Mouse (Mus musculus) spleen, postnatal 10 days (tissue): ENCODE measurements around the gene Sirt1.
A peak's percentile ranks its signal among the peaks of the same experiment; 100 is the strongest.
"Not testable (repeated sequence)": the region's sequence is repeated elsewhere in the genome, so short reads cannot be mapped to it uniquely, and the experiment has no call there.

Source experiments
- DNase-seq, 2 experiments: peaks; one replicate each; pipeline ENCODE4 v3.0.0; 2021 to 2022; ENCODE audit warnings: low spot score in 2 of 2

Gene Sirt1

DNA sequence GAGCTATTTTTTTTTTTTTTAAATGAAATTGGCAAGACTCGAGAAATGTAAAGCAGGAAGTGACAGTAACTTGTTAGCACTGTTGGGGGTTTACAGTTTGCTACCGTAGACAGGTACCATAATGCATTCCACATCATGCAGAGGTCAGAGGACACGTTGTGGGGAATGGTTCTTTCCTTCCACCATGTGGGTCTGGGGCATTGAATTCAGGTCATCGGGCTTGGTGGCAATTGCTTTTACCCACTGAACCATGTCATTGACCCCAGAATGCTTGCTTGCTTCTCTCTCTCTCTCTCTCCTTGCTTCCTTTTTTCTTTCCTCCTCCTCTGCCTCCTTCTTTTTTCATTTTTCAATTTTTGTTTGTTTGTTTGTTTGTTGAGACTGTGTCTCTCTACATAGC is 7.4 kb upstream of the Sirt1 start:
- no peak for DNase-seq

DNA sequence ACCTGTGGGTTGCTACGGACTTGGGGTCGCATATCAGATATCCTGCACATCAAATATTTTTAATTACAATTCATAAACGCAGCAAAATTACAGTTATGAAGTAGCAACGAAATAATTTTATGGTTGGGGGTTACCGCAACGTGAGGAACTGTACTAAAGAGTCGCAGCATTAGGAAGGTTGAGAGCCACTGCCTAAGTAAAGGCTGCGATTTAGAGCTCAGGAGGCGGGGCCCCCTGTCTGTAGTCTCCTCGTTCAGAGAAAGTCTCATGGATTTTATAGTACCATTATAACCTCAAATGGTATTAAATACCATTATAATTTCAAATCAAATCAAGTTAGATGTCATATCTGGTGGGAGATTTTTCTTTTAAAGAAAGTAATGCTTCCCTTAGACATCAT is 5.5 kb upstream of the Sirt1 start:
- no peak for DNase-seq

- DNase-seq, result peak; percentile 64 to 83
Observed at GRCm38 (mm10) chr10:63386444-63386843, 4.9 kb upstream of the Sirt1 start.

GRCm38 (mm10) chr10:63385897-63386296 is 4.4 kb upstream of the Sirt1 start:
- not testable (repeated sequence) for DNase-seq

GRCm38 (mm10) chr10:63382372-63383279 is 1.1 kb upstream of the Sirt1 start, which contains the start of gene Dnajc12:
TSS of gene Dnajc12 (plus strand) at chr10:63382443.
- DNase-seq, result peak; percentile 55 to 87

- DNase-seq, result no peak
Observed at GRCm38 (mm10) chr10:63378948-63379680, 2.4 kb downstream of the Sirt1 start.

- peak; percentile 26 to 63 for DNase-seq
Observed at GRCm38 (mm10) chr10:63377468-63377867, 4.0 kb downstream of the Sirt1 start.

DNA sequence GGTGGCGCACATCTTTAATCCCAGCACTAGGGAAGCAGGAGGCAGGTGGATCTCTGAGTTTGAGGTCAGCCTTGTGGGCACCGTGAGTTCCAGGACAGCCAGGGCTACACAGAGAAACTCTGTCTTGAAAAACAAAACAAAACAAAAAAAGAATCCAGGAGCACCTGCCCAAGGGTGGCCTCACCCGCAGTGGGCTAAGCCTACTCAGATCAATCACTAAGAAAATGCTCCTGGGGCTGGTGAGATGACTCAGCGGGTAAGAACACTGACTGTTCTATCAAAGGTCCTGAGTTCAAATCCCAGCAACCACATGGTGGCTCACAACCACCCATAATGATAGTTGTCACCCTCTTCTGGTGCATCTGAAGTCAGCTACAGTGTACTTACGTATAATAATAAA is 5.2 kb downstream of the Sirt1 start:
- DNase-seq, result no peak

- no peak for DNase-seq
Observed at GRCm38 (mm10) chr10:63368041-63368440, 13.5 kb downstream of the Sirt1 start.

DNA sequence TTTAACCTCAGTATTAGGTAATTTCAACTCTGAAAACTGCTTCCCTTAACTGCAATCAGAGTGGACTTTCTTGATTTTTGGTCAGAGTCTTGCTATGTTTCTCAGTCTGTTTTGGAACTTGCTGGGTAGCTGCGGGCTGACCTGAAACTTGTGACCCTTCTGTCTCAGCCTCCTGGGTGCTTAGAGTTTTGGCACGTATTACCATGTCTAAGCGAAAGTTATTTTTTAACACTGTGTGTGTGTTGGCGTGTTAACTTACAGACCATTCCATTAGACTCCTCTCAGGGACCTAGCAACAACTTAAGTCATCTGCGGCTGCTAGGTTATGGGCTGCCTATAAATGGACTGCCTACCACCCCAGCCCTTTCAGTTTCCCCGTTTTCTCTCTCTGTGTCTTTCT is 14.1 kb downstream of the Sirt1 start:
- DNase-seq, result no peak

- DNase-seq, result no peak
Observed at GRCm38 (mm10) chr10:63365918-63366455, 15.5 kb downstream of the Sirt1 start.

DNA sequence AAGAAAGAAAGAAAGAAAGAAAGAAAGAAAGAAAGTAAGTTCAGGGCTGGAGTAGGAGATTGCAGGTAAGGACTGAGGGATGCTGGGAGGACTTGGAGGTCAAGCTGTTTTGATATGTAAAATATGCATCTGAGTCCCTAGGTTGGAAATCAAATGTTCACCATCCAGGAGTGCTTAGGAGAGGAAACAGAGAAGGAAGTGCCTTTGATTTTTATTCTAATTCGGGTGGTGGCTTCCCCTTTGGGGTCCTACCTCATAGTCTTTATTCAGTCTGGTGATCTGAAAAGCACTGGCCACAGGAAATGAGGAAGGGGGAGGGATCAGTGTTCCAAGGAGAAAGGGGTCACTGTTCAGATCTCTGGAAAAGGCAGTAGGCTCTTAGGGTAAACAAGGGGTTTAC is 21.0 kb downstream of the Sirt1 start:
- DNase-seq, result no peak

GRCm38 (mm10) chr10:63352111-63352510 is 29.4 kb downstream of the Sirt1 start:
- DNase-seq, result no peak

DNA sequence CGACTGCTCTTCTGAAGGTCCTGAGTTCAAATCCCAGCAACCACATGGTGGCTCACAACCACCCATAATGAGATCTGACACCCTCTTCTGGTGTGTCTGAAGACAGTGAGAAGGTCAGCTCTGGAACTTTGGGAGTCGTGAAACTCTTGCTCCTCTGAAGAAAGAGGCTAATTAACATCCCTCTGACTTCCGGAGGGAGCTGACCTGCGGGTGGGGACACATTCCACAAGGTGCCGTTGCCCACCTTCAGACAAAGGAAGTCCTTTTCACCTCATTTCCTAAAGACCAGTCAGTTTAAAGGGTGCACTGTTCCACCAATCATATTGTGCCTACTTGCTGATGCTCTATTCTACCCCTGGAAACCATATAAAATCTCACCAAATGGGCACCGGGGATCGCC is 30.4 kb downstream of the Sirt1 start:
- not testable (repeated sequence) for DNase-seq

DNA sequence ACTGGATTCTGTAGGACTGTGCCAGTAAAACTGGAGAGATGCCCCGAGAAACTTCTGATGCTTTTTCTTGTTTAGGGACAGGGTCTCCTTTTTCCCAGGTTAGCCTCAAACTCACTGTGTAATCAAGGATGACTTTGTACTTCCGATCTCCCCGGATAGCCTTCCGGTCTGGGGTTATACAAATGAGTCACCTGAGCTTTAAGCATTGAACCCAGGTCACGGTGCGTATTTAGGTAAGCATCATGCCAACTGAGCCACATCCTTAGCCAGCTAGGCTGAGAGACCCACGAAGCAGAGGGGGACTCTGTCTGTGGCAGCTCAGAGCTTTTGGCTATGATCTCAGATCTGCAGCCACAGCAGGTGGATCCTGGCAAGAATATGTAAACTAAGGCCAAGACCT is 30.8 kb downstream of the Sirt1 start:
- DNase-seq, result no peak

- no peak for DNase-seq
Observed at GRCm38 (mm10) chr10:63348291-63348690, 33.2 kb downstream of the Sirt1 start.

DNA sequence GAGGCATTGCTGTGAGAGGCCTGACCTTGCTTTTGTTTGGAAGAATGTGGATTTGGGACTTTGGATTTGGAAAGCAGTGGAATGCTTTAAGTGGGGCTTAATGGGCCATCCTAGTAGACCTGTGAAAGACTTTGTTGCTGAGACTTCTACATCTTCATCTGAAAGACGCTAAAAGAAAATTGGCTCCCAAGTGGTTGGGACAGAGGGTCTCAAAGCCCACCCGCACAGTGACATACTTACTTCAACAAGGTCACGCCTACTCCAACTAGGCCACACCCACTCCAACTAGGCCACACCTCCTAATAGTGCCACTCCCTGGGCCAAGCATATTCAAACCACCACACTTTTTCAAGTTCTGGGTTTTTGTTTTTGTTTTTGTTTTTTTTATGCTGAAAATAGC is 36.8 kb downstream of the Sirt1 start:
- DNase-seq, result no peak

DNA sequence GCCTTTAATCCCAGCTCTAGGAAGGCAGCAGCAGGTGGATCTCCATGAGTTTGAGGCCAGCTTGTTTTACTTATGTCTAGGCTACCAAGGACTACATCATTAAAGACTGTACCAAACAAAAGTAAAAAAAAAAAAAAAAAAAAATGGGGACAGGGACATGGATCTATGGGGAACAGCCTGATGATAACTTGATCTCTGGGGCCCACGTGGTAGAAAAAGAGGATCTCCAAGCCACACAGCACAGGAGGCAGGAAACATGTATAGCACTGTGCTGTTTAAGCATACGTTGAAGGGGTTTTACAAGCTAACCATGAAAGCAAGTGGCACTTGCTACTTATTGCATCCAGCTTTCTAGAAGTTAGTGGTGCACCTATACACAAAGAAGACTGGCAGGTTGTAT is 40.2 kb downstream of the Sirt1 start:
- DNase-seq, result no peak

- peak; percentile 90 to 94 for DNase-seq
Observed at GRCm38 (mm10) chr10:63338914-63339643, 42.4 kb downstream of the Sirt1 start.

DNA sequence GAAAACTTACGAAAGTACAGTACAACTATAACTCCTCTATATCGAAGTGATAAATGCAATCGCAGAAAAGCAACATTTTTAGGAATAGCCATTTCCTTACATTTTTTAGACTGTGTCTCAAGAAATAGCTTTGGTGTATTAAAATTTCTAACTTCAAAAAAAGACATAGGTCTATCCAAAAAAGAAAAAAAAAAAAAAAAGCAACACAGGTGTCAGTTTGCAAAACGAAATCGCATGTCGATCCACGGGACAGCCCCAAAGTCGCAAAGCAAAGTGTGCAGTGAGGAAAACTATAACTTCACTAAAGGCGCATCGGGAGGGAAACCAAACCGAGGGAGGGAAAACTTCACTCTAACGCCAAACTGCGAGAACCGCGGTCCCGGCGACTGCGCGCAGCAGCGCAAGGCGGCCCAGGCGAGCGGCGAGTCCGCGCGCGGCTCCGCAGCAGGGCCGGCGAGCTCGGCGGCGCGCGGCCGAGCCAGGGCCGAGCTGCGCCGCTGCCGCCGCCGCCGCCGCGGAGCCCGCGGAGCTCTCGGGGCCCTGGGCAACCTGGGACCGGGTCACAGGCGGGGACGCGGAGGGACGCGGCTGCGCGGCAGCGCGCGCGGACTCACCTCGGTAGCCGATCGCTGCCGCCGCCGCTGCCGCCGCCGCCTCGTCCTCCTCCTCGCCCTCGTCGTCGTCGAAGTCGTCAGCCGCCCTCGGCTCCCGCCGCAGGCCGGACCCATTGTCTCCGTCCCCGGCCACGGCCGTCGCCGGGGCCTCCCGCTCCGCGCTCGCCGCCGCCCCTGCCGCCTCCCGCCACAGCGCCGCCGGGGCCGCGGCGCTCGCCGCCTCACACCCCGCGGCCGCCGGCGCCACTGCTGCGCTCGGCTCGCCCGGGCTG is 43.3 kb downstream of the Sirt1 start:
- peak; percentile 70 to 76 for DNase-seq

GRCm38 (mm10) chr10:63337326-63337725 is 44.2 kb downstream of the Sirt1 start:
- DNase-seq, result no peak
